Mouse (Mus musculus) right cerebral cortex, postnatal 25 days (tissue): ENCODE data around the gene Dnah5.

ENCODE experiments used
- DNase-seq: peaks from one replicate; pipeline ENCODE4 v3.0.0; 2022

Gene Dnah5

DNA sequence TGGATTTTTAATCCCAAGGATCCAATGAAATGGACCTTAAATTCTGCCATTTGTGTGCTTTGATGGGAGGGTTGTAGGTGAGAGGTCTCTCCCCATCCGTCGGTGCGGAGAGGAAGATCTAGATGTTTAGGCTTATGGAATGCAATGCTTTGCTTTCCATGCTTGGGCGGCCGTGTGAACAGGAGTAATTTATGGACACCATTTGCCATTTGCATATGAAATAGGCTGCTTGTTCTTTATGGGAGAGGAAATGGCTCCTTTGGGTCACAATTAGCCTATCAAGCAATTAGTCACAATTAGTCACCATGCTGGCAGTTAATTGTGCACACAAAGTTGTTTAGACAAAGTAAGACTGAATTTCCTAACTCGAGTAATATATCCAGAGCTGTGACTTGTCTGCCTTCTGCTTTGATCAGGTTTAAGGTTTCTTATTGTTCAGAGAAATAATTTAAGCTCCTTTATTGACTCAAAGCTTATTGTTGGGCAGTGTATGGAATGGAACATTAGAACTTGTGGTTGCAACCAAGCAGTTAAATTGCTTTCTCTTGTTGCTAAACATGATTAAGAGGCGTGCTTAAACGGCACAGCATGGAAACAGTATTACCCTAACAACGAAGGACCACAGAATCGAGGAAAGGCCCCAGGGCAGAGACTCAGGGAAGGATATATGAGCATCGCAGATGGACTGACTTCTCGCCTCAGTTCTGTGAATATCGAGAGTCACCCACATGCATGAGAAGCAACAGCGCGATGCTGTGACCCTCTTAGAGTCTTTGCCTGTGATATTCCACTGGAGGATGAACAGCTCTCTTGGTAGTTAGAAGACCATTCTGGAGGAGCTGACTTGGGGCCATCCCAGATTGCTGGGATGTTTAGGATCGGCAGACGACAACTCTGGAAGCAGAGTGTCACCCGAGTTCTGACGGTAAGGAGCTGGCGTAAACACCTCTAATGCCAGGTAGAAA, at the start of gene Dnah5:
TSS of gene Dnah5 (plus strand) at position 642 of the 965 bp plus-strand sequence.
- DNase-seq = no peak

GRCm38 (mm10) chr15:28154822-28155501, 48.6 kb upstream of the Dnah5 start:
- peak; percentile 53 for DNase-seq

DNA sequence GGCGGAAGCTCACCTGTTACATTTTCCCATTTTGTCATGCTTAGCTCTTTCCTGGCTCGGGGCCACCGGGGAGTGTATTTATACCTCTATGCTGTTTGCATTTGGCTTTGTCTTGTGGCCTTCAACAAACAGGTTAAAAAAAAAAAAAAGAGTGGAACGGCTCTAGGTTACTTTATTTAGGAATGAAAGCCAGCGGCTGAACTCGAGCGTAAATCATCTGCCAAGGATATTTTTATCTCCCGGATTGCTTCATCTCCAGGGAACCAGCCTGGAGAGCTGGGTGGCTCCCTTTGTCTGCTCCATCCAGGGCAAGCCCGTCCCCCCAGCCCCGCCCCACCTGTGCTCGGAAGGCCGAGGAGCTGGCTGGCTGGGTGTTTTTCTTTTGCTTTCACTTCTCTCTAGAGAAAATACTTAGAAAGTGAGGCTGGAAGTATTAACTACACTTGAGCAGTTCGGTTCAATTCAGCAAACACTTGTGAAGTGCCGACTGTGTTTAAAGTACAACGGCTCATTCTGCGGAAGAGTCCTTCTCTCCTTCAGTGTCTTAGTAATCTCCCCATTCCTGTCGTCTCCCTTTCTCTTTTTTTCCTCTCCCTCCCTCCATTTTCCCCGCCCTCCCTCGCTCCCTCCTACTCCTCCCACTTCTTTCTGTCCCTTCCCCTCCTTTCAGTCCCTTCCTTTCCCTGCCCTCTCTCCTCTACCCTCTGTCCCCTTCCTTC, 44.6 kb upstream of the Dnah5 start:
- peak; percentile 52 for DNase-seq

GRCm38 (mm10) chr15:28162291-28162690, 41.3 kb upstream of the Dnah5 start:
- DNase-seq = no peak

- DNase-seq = no peak
Observed at GRCm38 (mm10) chr15:28165234-28165633, 38.3 kb upstream of the Dnah5 start.

DNA sequence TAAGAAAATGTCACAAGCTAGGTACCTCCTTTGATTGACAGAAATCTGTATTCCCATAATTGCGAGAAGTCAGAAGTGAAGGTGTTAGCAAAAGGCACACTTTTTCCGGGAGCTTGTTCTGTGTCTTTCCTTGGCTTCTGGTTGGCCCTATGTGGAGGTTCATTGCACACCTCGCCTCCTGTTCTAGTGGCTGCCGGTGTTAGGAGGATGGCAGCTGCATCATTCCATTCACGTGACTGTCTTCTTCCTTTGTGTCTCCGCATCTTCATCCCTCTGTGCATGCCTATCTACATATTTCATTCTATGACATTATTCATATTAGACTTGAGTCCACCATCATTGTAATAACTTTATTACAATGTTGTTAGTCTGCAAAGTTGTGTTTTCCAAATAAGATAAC, 37.5 kb upstream of the Dnah5 start:
- no peak for DNase-seq

GRCm38 (mm10) chr15:28178951-28179350, 24.6 kb upstream of the Dnah5 start:
- DNase-seq = no peak

DNA sequence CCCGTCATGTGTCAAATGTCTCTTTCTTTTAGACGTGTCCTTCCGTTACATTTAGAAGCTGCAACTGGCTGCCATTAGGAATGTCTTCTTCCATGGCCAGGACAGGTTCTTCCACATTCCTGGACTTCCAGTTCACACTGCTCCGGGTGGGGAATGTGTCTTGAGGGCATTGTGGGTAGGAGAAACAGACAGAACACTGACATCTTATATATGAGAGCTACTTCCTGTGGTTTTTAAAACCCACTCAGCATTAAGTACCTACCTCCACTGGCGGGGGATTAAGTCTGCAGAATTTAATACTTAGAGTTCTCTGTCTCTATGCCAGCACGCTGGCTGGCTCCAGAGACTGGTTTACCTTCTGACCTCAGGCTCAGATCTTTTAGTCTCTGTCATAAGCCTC, 24.0 kb upstream of the Dnah5 start:
- DNase-seq = no peak

- peak; percentile 75 for DNase-seq
Observed at GRCm38 (mm10) chr15:28181862-28182261, 21.7 kb upstream of the Dnah5 start.

DNA sequence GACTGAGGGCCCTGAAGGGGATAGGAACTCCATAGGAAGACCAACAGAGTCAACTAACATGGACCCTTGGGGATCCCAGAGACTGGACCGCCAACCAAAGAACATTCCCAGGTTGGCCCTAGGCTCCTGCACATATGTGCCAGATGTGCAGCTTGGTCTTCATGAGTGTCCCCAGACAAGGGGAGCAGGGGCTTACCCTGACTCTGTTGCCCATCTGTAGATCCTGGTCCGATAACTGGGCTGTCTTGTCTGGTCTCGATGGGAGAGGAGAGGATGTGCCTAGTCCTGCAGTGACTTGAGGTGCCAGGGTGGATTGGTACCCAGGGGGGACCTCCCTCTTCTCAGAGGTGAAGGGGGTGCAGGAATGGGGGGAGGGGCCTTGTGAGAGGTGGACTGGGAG, 21.0 kb upstream of the Dnah5 start:
- DNase-seq = no peak

DNA sequence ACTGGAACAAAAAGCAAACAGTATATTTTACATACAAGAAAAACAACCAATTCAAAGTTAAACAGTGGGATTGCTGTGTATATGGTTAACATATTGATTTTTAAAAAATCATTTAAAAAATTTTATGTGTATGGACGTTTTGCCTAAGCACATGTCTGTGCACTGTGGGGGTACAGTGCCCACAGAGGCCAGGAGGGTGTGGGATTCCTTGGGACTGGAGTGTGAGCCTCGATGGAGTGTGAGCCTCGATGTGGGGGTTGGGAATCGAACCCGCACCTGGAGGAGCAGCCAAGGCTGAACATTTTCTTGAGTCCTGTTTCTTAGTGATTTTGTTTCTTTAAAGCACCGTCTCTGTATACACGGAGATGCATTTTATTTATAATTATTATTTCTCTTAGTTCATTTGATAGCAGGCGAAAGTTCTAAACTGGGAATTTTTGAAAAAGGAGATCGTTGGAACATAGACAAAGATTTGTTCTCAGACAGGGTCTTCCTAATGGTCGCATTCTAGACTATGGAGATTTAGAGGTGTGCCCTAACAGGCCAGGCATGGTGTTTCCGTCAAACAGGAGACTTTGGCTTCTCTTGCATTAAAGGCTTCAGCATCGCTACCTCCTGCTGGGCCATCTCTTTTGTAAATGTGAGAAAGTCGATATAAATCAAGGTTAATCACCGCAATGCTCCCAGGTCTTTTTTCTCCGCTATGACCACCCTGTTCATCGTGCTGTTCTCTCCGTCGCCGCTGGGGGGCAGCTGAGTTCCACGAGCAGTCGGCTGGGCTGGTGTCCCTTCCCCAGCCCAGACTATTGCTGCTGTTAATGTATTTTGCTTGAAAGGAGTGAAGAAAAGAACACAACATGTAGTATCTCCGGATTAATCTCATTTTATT, 15.8 kb upstream of the Dnah5 start:
- DNase-seq = peak; percentile 70

- no peak for DNase-seq
Observed at GRCm38 (mm10) chr15:28188361-28189011, 15.1 kb upstream of the Dnah5 start.

- DNase-seq = no peak
Observed at GRCm38 (mm10) chr15:28189668-28190067, 13.9 kb upstream of the Dnah5 start.

GRCm38 (mm10) chr15:28198609-28199008, 4.9 kb upstream of the Dnah5 start:
- no peak for DNase-seq

DNA sequence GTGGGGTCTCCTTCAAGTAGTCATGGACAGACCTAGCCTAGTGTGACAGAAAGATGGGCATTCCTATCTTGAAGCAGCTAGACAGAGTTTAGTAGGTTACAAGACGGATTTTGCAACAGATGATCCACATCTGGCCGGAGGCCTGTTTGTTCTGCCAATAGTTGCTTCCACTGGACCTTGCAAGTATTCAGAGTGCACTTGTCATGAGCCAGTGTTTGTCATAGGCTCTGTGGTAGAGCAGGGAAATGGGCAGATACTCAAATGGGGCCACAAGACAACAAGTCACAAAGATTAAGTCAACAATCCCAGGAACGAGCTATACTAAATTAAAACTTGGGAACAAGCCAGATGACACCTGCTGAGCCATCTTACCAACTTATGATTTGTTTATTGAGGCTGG, 1.1 kb downstream of the Dnah5 start:
- DNase-seq = no peak

DNA sequence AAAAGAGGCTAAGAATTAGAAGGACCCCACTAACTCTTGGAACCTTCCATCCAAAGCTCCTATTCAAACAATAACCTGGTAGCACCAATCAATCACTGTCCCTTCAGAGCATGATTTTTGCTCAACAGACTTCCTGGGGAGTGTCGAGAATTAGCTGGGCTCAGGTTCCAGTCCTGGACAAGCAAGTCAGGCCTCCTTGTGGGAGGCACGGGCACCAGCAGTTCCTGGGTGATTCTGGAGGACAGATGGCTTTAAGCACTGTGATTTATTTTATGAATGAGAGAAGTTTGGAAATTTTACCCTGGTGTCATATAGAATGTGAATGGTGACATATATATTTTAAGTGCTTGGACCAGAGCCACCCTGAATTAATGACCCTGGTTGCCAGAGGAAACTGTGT, 4.0 kb downstream of the Dnah5 start:
- DNase-seq = no peak

DNA sequence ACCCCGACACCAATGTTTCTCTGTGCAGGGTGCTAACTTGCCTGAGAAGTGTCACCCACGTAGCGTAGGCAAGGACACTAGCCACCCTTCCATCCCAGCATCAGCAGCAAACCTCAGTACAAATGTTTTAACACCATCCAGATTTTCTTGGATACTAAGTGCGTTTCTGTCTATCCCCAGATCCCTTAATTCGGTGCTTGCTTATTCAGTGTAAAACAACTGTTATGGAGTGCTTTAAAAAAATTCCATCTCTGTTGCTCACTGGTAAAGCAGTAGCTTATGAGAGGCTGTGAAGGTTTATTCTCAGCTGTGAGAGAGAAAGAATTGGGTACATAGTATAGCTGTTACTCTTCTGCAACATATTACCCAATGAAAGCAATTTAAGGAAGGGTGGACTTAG, 9.5 kb downstream of the Dnah5 start:
- DNase-seq = no peak

DNA sequence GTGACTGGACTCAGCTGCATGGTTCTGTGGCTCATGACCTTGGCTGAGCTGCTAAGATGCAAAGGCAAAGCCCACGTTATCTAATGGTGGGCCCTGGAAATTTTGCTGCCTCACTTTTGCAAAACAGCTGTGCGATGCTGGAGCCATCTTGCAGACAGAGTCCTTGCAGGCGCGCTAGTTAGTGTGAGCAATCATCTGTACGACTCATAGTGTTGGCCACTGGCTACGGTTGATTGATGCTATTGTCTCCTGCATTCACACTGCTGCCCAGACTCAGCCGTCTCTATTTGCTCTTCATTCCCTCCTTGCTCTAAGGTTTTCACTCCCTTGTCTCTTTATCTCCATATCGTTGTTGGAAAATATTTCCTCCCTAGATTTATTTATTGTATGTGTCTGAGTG, 12.8 kb downstream of the Dnah5 start:
- DNase-seq = no peak

DNA sequence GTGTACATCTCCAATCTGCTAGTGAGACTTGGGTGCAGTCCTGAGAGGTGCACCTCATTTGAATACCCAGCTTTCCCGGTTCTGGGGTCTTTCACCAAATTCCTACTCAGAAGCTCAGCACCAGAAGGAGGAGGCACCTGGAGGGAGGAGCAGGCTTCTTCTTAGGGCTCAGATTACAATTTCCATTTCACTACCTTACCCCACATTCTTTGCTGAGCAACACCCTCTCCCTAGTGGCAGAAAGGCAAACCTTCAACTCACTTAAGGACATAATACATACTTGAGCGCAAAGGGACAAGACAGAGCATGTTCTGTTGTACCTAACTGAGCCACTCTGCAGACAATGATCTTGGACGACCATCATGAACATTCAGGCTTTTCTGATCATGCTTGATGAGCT, 23.8 kb downstream of the Dnah5 start:
- DNase-seq = no peak

DNA sequence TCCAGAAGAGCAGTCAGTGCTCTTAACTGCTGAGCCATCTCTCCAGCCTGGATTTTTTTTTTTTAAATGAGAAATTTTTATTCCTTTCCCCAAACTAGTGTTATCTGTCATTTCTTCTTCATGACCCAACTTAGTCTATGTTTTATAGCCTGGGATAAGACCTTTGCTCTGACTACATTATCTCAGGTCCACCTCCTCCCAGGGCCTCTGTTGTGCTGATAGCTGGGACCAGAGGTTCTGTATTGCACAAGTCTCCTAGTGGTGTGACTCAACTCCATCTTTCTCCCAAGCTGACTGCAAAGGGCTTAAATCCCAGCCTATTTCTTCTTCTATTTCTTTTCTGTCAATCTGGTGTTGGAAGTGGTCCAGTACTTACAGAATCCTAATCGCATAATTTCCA, 56.7 kb downstream of the Dnah5 start:
- no peak for DNase-seq

GRCm38 (mm10) chr15:28299438-28299837, 95.9 kb downstream of the Dnah5 start:
- no peak for DNase-seq

GRCm38 (mm10) chr15:28307131-28307530, 103.6 kb downstream of the Dnah5 start:
- DNase-seq = no peak
